Mouse (Mus musculus) spleen, postnatal 10 days (tissue): ENCODE measurements around the gene Senp7.
"Not testable (repeated sequence)": the region's sequence is repeated elsewhere in the genome, so short reads cannot be mapped to it uniquely, and the experiment has no call there.

Experiments used
- DNase-seq, 2 experiments: peaks; one replicate each; pipeline ENCODE4 v3.0.0; 2021 to 2022; ENCODE audit warnings: low spot score in 2 of 2

Gene Senp7

DNA sequence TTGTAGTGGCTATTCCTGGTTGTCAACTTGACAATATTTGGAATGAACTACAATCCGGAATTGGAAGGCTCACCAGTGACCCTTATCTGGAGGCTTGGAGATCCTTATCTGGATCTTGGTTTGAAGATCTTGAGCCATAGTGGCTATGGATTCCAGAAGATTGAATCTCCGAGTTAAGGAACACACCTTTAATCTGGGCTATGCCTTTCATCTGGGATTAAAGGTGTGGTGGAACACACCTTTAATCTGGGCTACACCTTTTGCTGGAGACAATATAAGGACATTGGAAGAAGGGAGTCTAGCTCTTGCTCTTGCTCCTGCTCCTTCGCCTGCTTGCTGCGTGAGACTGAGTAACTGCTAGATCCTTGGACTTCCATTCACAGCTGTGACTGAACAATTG is at the start of gene Senp7:
Gene Senp7 (plus strand): TSS at position 301 of the 400 bp plus-strand sequence.
- not testable (repeated sequence) for DNase-seq

DNA sequence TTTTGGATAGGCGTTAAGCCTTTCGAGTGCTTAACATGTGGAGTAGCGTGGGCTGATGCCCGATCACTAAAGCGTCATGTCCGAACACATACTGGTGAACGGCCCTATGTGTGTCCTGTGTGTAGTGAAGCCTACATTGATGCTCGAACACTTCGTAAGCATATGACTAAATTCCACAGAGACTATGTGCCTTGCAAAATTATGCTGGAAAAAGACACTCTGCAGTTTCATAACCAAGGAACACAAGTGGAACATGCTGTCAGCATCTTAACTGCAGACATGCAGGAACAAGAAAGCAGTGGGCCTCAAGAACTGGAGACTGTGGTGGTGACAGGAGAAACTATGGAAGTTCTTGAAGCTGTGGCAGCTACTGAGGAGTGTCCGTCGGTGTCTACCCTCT is 41.3 kb upstream of the Senp7 start:
- DNase-seq, result no peak

DNA sequence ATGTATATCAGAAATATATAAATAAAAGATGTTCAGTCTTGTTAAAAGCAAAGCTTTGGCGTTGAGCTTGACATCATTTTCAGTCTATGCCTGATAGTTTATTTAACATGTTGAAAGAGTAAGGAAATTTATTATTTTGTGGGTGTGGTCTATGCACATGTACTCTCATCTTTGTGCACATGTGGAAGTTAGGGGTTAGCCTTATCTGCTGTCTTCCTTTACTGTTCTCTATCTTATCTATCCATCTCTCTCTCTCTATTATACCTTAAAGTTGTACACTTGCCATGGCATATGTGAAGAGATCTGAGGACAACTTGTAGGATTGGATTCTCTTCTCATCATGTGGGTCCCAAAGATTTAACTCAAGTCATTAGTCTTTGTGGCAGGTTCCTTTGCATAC is 39.3 kb upstream of the Senp7 start:
- DNase-seq, result no peak

DNA sequence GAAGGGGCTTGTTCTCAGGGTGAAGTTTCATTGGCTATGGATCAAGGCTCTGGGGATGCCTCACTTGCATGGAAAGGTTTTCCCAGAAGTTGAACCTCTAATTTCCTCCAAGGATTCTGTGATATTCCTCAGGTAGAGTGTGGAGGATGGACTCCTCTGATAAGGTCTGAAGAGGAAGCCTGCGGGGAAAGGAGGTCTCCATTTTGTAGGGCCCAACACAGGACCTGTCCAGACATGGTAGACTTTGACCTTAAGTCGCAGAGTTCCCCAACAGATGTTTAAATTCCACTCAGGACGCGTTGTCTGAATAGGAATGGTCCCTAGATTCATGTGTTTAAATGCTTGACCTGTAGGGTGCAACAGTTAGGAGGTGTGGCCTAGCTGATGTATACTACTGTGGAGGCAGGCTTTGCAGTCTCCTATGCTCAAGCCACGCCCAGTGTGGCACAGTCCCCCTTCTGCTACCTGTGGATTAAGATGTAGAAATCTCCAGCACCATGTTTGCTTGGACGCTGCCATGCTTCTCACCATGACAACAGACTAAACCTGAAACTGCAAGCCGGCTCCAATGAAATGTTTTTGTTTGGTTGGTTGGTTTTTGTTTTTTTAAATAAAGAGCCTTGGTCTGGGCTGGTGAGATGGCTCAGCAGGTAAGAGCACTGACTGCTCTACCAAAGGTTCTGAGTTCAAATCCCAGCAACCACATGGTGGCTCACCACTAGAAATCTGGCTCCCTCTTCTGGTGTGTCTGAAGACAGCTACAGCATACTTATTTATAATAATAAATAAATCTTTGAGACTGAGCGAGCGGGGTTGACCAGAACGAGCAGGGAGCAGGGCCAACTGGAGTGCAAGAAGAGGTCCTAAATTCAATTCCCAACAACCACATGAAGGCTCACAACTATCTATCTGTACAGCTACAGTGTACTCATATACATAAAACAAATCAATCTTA is 35.1 kb upstream of the Senp7 start:
- DNase-seq, result no peak

DNA sequence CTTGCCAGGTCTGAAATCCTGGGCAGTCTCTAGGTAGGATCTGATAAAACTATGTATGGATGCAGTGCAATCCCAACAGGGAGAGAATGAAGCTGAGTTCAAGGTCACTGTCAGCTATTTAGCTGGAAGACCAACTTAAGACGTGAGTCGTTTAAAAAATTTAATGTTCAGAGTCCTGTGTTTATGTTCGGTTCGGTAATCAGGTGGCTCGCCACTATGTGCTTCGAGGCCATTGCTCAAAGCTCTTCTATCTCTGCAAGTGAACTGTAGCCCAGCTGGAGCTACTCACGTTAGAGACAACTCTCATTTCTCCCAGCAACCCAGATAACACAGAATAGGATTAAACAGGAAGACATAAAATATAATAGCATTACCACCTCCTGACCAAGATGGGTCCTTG is 34.1 kb upstream of the Senp7 start:
- no peak for DNase-seq

DNA sequence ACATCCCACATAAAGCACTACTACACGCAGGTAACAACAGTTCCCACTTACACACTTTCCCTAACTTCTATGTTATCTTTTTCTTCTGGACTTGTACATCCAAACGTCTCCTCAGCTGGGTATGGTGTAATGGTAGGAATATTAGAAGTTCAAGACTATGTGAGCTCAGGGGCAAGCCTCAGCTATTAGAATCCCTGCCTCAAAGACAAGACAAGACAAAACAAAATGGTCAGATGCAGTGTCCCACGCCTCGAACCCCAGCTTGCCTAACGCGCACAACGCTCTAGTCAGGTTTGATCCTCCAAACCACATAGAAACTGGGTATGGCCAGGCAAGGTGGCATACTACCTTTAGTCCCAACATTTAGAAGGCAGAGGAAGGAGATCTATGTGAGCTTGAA is 28.5 kb upstream of the Senp7 start:
- no peak for DNase-seq

DNA sequence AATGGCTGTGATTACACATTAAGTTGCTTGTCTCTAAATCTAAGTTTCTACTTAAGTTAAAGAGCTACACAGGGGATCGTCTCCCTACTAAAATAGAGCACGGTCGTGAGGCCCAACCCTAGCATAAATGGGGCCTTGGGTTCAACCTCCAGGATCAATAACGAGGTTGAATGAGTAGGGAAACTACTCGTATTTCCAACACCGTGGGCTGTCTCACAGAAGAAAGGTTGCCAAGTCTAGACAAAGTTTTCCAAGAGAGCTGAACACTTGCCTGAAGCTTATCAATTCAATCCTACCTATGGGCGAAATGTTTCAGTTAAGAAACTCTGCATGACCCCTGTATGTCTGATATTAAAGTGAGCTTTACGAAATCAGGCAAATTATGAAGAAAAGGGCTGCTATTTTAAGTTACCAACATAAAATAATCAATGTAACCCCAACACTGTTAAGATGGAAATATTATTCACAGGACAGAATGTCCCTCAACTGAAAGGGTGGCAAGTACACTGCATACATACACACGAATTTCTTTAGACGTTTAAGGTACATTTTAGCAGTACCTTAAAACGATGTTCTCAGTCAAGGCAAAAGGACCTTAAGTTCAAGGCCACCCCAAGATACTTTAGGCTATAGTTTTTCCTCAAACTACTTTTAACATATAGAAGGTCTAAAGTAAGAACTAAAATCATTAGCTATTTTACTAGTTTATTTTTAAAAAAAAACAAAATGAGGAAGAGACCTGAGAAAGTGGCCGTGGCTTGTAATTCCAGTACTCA is 20.1 kb upstream of the Senp7 start:
- DNase-seq, result no peak

DNA sequence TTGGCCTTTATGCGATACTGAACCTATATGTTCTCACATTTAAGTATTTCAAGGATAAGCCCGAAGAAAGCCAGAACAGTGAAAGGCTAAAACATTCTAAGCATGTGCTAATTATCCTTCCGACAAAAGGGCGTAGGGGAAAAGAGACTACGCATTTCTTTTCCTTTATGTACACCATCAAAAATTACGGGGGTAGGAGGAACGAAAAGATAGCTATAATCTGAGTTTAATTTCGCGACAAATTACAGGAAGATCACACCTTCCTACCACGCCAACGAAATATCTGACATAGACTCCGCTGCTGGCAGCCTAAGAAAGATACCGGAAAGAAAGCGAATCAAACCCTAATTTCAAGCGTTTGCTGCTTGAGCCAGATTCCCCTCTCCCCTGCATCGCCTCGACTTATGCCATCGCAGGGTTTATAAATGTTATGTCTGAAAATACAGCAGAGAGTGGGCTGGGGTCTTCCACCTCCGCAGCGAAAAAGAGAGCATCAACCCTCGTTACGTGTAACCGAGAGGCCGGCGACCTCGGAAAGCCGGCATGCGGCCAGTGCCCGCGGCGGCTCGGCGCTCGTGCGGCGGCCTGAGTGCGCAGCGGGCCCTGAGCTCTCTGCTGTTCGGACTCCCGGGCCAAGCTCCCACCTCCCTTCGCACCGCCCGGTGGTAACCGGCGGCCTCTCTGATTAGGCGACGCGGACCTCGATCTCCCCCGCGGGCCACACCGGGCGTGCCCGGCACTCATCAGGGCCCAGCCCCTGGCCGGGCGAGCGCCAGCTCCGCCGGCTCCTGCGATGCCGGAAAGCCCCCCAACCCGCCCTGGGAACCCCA is 19.2 kb upstream of the Senp7 start:
- DNase-seq, result no peak

DNA sequence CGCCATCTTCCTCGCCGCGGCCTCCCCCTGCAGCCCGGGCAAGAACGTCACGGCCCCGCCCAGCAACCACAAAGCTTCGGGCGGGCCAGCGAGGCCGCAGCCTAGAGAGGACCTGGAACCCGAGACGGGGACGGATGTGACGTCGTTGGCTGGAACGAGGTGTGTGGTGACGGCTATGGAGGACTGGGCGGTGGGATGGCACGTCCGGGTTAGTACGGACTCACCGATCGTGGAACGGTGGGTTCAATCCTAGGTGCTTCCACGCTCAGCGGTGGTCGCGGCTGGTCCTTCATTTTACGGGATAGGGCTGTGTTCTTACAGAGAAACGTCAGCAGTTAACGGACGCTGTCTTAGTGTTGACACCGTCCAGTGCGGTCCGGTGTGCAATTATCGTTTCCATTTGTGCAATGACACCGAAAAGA is 18.5 kb upstream of the Senp7 start, which contains the start of gene Pcnp:
Gene Pcnp (minus strand): TSS at position 79 of the 422 bp plus-strand sequence.
- peak; percentile 96 to 98 for DNase-seq

DNA sequence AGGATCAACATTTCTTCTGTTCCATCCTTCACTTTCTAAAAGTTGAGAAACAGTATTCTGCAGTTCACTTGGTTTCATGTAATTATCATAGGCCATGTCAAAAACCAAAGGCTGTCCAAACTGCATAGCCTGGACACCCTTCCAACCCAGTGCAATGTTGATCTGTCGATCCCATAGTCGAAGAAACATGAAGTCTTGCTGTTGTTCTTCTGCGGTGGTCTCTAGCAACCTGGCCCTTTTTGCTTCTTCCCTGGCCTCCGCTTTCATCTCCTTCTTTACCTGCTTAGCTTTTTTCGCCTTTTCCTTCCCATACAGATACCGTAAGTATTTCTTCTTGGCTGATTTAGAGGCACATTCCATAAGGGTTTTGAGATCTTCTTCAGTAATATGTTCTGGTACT is 13.6 kb upstream of the Senp7 start:
- DNase-seq, result no peak

DNA sequence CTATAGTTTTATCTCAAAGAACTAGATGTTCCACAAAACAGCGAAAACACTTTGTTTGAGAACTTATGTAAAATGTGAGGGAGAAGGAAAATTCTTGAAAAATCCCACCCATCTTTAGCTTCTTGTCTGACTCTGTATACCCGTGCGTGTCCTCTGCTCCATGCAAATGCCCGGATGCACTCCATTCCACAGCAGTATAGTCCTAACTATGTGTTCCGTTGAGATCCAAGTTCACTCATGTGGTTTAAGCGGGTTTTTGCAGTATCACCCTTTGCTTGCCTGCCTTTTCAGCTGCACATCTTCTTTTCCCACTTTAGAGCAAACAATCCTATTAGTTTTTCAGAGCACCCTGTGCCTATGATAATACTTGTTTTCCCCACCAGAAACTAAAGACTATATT is 11.6 kb upstream of the Senp7 start:
- no peak for DNase-seq

DNA sequence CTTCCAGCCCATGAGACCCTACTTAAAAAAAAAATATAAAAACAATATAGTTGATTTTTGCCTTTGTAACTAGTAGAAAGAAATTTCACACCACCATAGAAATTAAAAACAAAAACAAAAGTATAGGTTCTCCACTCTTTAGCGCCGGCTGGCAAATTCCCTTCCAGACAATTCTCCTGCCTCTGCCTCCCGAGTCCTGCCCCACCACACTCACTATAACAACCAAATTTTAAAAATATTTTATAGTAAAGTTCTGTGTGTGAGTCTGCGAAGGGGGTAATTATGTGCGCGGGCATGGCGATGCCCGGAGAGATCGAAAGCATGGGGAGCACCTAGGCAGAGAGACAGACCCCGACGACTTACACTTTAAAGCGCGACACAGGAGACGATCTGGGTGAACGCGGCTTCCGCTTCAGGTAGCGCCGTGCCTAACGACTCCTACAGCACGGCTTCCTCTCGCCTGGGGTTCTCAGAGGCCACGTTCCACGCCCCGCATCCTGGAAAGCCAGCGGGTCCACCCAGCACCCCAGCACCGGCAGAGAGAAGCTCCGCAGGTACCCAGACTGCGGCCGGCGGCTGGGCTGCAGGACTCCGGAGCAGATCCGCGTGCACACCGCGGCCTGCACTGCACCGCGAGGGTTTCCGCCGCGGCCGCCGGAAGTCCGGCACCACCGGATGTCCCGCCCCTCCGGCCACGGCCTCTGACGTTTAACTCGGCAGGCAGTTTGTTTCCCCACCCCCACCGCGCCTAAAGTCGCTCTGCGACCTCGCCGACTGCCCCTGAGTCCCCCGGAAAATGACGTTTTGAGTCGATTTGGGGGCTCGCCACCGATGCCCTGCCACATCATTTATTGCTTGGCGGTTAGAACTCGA is 10.8 kb upstream of the Senp7 start, which contains the start of gene Trmt10c:
Gene Trmt10c (minus strand): TSS at position 682 of the 873 bp plus-strand sequence.
- DNase-seq, result peak; percentile 91 to 97

DNA sequence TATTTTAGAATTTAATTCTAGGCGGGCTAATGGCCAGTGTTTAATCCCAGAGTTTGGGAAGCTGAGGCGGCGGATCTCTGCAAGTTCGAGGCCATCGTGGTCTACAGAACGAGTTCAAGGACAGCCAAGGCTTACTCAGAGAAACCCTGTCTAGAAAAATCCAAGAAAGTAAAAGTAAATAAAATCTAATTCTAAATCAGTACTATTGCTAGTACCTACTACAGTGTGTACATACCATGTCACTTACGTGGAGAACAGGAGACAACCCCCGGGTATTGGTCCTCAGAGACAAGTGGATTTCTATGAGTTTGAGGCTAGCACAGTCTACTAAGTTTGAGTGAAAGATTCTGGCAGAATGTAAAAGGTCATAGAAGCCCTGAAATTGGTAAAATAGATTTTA is 10.0 kb upstream of the Senp7 start:
- DNase-seq, result no peak

DNA sequence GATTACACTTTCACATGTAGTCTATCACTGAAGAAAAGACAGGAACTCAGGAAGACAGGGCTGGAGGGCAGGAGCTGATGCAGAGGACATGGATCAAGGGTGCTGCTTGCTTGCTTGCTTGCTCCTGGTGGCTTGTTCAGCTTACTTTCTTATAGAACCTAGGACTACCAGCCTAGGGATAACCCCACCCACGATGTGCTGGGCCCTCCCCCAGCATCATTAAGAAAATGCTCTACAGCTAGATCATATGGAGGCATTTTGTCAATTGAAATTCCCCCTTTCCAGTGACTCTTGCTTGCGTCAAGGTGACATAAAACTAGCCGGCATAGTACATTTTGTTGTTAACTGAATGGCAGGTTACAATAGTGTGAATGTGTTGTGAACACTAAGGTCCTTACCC is 7.8 kb downstream of the Senp7 start:
- no peak for DNase-seq

DNA sequence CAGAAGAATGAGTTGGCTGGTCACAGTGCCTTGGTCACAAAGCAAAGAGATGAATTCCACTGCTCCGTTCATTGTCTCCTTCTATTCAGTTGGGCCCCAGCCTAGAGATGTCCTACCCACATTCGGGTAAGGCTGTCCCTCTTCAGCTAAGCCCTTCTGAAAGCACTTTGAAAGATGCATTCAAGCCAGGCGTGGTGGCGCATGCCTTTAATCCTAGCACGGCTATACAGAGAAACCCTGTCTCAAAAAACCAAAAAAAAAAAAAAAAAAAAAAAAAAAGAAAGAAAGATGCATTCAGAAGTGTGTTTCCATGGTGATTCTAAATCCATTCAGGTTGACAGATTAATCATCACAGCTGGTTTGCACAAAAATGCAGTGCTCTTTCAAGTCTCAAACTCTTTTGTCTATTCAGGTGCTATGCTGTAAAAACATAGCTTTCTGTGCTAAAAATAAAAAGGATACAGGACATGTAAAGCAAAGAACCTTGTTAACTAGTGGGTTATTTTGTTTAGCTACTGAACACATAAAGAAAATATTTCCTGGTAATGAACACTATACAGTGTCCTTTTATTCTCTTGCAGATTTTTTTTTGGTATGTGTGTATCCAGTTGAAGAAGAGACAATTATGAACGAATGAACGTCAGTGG is 8.9 kb downstream of the Senp7 start:
- no peak for DNase-seq

DNA sequence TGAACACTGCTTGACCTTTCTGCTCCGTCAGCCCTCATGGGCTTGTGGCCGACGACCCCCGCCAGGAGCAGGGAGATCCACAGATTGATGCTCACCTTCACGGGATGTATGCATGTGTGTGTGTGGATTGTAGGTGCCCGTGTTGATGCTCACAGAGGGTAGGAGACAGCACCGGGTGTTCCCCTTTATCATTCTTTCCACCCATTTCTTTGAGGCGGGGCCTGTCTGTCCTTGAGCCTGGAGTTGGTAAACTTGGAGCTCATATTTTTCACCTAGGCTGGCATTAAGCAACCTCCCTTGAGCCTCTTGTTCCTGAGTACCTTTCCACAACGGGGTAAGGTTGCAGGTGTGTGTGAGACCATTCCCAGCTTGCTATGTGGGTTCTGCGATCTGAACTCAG is 10.0 kb downstream of the Senp7 start:
- no peak for DNase-seq

DNA sequence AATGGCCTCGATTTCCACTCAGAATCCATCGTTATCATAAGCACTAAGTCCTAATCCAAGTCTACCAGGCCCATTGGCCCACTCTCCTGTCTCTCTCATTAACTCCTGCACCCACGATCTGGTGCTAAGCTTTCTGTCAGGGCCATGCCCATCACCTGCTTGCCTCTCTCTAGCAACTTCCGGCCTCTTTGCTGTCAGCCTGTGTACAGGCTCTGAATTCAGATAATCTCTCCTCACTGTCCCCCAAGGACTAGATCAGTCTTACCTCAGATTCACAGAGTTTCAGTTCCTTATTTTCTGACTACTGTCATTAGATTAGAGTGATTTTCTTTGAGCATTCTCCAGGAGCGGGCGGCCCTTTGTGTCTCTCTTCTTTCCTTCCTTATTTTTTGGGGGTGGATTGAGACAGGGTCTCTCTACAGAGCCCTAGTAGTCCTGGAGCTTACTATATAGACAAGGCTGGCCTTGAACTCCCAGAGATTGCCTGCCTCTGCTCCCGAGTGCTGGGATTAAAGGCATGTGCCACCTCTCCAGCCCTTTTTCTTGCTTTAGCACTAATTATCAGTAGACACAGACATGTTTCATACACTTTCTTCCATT is 14.0 kb downstream of the Senp7 start:
- peak in 1 of 2 experiments; percentile 38 for DNase-seq

DNA sequence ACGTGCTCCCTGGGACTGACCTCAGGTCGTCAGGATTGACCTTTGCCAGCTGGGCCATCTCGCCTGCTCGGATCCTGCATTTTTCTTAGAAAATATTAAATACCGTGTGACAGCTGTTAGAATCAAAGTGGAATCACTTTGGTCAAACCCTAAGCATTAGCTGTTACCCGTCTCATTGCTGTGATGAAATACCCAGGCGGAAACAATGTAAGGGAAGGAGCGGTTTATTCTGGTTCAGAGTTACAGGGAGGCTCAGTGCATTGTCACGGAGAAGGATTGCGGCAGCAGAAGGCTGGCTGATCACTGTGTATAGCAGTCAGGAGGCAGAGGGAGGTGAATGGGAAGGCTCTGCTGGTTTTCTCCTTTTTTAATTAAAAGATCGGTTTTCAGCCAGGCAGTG is 14.8 kb downstream of the Senp7 start:
- DNase-seq, result no peak

DNA sequence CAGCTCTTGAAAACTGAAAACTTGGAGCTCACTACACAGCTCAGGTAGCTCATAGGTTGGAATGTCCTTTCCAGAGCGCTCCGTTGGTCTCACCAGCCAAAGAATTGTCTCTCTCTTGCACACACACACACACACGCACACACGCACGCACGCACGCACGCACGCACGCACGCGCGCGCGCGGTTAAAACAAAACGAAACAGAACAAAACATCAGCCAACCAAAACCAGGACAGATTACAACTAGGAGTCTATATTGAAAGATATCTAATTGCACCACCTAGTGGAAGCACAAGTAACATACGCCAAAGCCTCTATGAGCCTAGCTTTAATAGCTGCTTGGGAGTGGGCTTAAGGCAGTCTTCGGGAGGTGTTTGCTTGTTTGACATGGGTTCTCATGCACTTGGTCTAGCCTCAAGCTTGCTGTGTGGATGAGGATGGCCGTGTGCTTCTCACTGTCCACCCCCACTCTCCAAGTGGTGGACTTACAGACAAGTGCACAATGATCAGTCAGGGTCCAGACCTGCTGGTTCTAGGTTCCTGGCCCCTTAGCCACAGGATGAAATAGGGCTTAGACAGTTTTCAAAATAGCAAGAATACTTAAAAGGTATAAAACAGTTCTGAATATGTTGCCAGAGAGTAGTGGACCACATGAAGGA is 16.3 kb downstream of the Senp7 start:
- DNase-seq, result peak; percentile 42 to 72
